Mouse (Mus musculus) adrenal gland, postnatal 36 days (tissue): ENCODE measurements at regions not wholly inside any gene's neighbourhood (a gene's known extent, or its start where the extent isn't known, plus 50 kb on each side); places are given as distances from the start of the nearest gene placed in this dataset.

Experiments
- DNase-seq, 2 experiments: peaks; one replicate each; pipeline ENCODE4 v3.0.0; 2021; ENCODE audit warnings: mixed read lengths in 1 of 2

GRCm38 (mm10) chr4:45587202-45587601 is 54.9 kb upstream of the Shb start:
- DNase-seq = no peak

DNA sequence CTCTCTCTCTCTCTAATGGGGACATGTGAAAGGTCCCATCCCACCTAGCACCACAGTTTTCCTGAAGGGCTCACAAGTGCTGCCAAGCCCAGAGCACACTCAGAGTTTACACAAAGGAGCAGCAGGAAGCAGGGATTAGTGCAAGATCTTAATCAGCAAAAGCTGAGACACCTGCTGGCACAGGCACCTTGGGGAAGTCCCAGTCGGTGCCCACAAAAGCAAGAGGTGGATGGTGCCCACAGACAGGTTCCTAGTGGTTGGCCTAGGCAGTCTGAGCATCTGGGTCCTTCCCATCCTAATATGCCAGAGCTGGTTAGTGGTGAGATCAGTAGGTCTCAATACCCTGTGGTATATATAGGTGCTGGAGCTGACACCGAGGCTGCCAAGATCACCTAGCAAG is 54.0 kb upstream of the Shb start:
- no peak for DNase-seq

DNA sequence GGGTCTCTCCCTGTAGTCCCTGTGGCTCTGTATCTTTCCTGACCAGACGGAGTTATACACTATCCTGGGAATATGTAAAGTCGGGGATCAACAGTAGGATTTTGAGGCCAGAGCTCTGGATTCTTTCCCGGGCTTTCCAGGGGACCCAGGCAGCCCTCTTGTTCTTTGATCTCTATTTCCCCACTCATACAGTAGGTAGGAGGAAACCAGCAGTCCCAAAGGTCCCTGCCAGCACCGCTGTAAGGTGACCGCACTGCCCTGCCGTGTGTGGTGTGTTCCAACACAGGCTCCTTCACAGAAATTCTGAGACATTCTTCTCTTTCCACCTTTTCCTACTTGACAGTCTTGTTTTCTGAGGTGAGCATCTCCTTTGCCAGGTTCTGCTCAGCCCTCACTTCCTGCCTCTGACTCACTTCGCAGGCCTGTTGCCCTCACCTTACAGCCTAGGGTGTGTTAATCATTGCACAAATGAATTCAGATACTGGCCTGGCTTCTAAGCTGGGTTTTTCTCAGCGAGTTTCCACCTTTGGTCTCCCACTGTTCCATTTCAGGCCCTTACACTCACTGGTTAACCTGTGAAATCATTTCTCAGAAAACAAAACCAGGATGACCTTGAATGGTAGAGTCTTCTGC is 53.0 kb upstream of the Shb start:
- no peak for DNase-seq

DNA sequence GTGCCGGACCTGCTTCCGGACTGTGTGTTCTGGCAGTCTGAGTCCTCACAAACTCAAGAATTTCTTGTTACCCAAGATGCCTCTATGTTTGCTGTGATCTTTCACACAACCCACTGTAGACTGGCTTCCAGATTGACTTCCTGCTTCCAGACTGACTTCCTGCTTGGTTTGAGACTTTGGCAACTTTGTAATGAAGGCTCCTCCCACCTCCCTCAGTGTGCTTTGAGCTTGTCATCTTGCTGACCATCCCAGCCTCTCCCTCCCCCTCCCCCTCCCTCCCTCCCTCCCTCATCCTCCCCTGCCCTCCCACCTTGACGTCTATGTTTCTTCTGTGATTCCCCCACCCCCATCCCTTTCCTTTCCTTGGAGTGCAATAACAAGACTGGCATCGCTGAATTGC is 51.7 kb upstream of the Shb start:
- DNase-seq = no peak

GRCm38 (mm10) chr4:45582496-45582895 is 50.2 kb upstream of the Shb start:
- no peak for DNase-seq
